Mouse (Mus musculus): ENCODE measurements around the gene Thoc7. TPM values are rescaled to one million over a fixed set of nuclear protein-coding genes. Genes with fewer than 3 reads are reported as not detected.
A peak's percentile ranks its signal among the peaks of the same experiment; 100 is the strongest.

Thoc7 gene
- 138 and 143 TPM in 2 replicates for polyA plus RNA-seq (2015; fragmentation: Nextera tagmentation; extraction: Ambion mirVana)

- Histone ChIP-seq H3K9ac (ENCODE audit: low read length) (peak within 1 kb of the TSS; percentile 99), H3K4me2 (ENCODE audit: low read depth, low read length) (peak within 1 kb of the TSS; percentile 60), H3K4me3 (replicated peaks; ENCODE audit: low read length) (peak within 1 kb of the TSS; percentile 97), H3K27ac (ENCODE audit: low read length) (peak within 1 kb of the TSS; percentile 91), H3K9me3 (replicated peaks; ENCODE audit: control insufficient read depth, low read length) (no peaks in the 10 kb centered on the region), H3K4me1 (ENCODE audit: control insufficient read depth, insufficient read depth, low read length) (peaks cover 9% of the 10 kb centered on the region), H3K27me3 (ENCODE audit: control insufficient read depth, insufficient read depth, low read length) (no peaks in the 10 kb centered on the region), H3K36me3 (ENCODE audit: control insufficient read depth, insufficient read depth, low read length) (0 out of 2 replicates have a peak, but pooled peaks cover 2% of the 10 kb centered on the region)
- ATAC-seq (ENCODE audit: insufficient read depth, low FRiP score) = peak; percentile 76
- WGBS = 2% methylated on average over 35 of the region's 56 CpGs
These were observed at the start of gene Thoc7, which contains the start of gene Atxn7 for GRCm38 (mm10) chr14:13961401-13962112. TSS of gene Thoc7 (minus strand) at chr14:13961852. TSS of gene Atxn7 (plus strand) at chr14:13961440.

DNA sequence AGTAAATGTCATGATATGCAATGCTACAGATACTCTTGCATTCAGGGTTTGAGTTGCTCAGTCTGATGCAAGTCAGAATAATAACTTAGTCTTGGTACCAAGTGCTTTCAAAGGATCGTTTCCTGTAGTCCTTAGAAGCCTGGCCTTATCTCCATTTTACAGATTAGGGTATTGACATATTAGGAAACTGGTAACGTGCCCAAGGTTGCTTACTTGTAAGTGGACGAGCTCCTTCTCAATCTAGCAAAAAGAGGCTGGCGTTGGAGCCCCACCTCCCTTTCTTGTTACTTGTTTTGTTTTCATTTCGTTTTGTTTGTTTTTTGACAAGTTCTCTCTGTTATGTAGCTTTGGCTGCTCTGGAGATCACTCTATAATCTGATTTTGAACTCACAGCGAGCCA lies 48.1 kb upstream of the Thoc7 start:
- Histone ChIP-seq H3K4me3 (replicated peaks; ENCODE audit: low read length) (no peak overlapping the region), H3K9ac (ENCODE audit: low read length) (no peak overlapping the region), H3K27me3 (ENCODE audit: control insufficient read depth, insufficient read depth, low read length) (no peaks in the 10 kb centered on the region), H3K36me3 (ENCODE audit: control insufficient read depth, insufficient read depth, low read length) (no peaks in the 10 kb centered on the region), H3K27ac (ENCODE audit: low read length) (no peak overlapping the region), H3K4me1 (ENCODE audit: control insufficient read depth, insufficient read depth, low read length) (peaks cover 10% of the 10 kb centered on the region), H3K9me3 (replicated peaks; ENCODE audit: control insufficient read depth, low read length) (no peaks in the 10 kb centered on the region), H3K4me2 (ENCODE audit: low read depth, low read length) (no peak overlapping the region)
- WGBS = 52% methylated on average over 6 of the region's 6 CpGs
- ATAC-seq (ENCODE audit: insufficient read depth, low FRiP score) = no peak

- Histone ChIP-seq H3K4me1 (ENCODE audit: control insufficient read depth, insufficient read depth, low read length) (no peaks in the 10 kb centered on the region), H3K36me3 (ENCODE audit: control insufficient read depth, insufficient read depth, low read length) (no peaks in the 10 kb centered on the region), H3K27me3 (ENCODE audit: control insufficient read depth, insufficient read depth, low read length) (no peaks in the 10 kb centered on the region), H3K27ac (ENCODE audit: low read length) (no peak overlapping the region), H3K9ac (ENCODE audit: low read length) (no peak overlapping the region), H3K9me3 (replicated peaks; ENCODE audit: control insufficient read depth, low read length) (no peaks in the 10 kb centered on the region), H3K4me3 (replicated peaks; ENCODE audit: low read length) (no peak overlapping the region), H3K4me2 (ENCODE audit: low read depth, low read length) (no peak overlapping the region)
- no peak for ATAC-seq (ENCODE audit: insufficient read depth, low FRiP score)
- whole genome bisulfite sequencing = 91% methylated on average over 7 of the region's 7 CpGs
These were observed 41.1 kb upstream of the Thoc7 start for GRCm38 (mm10) chr14:14002771-14003170.

DNA sequence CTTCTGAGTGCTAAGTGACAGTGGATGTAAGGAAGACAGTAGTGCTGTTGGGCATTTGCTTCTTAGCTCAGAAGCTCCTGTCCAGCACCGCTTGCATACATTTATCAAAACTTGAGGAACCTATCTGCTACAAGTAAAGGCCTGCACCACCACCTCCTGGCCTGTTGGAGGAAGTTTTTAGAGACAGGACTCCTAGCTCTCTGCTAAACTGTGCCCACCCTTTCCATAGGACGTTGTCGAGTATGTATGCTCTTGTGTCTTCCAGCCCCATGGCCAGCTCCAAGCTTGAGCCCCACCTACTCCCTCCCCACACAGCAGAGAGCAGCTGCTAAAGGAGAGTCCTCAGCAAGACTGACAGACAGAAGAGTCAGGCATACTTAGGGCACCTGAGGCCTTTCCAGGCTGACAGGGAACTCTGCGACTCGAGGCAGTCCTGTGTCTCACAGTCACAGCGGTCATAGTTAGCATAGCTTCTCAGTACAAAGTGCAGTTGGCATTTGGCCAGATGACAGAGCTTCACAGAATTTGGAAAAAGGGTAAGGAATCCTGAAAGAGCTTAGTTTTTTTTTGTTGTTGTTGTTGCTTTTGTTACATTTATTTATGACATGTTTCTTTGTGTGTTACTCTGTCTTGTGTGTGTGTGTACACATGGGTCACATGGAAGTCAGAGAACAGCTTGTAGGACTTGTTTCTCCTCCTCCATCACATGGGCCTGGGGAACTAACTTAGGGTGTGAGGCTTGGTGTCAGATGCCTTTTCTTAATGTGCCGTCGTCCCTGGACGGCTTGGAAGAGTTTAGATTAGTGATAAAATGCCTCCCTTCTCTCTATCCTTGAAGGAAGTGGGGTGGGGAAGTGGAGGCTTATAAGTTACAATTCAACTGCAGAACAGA lies 33.8 kb upstream of the Thoc7 start:
- Histone ChIP-seq H3K4me2 (ENCODE audit: low read depth, low read length) (no peak overlapping the region), H3K4me1 (ENCODE audit: control insufficient read depth, insufficient read depth, low read length) (peaks cover 7% of the 10 kb centered on the region), H3K36me3 (ENCODE audit: control insufficient read depth, insufficient read depth, low read length) (no peaks in the 10 kb centered on the region), H3K9ac (ENCODE audit: low read length) (no peak overlapping the region), H3K27me3 (ENCODE audit: control insufficient read depth, insufficient read depth, low read length) (no peaks in the 10 kb centered on the region), H3K4me3 (replicated peaks; ENCODE audit: low read length) (no peak overlapping the region), H3K27ac (ENCODE audit: low read length) (no peak overlapping the region), H3K9me3 (replicated peaks; ENCODE audit: control insufficient read depth, low read length) (no peaks in the 10 kb centered on the region)
- WGBS = 41% methylated on average over 9 of the region's 9 CpGs
- no peak; the same call in 1 of the 2 replicates for ATAC-seq (ENCODE audit: insufficient read depth, low FRiP score)

DNA sequence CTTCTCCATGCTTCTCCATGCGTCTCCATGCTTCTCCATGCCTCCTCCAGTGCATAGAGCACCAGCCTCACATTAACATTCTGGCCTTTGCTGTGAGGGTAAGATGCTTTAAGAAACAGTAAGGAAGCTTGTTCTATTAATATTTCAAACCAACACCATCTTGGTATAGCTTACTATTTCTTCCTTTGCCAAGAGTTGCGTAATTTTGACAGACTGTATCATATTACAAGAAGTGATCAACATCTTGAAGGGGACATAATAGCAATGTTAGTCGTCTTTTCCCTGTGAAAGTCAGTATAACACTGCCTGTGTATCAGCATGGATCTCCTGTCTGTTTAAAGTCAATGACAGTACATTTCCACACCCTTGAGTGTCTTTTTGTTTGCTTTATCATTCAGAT lies 29.1 kb upstream of the Thoc7 start:
- H3K4me1 ChIP-seq (ENCODE audit: control insufficient read depth, insufficient read depth, low read length) = peaks cover 7% of the 10 kb centered on the region
- WGBS = 78% methylated on average over 3 of the region's 3 CpGs
- H3K36me3 ChIP-seq (ENCODE audit: control insufficient read depth, insufficient read depth, low read length) = no peaks in the 10 kb centered on the region
- no peak overlapping the region for H3K4me2 ChIP-seq (ENCODE audit: low read depth, low read length)
- H3K9me3 ChIP-seq (replicated peaks; ENCODE audit: control insufficient read depth, low read length) = no peaks in the 10 kb centered on the region
- ATAC-seq (ENCODE audit: insufficient read depth, low FRiP score) = no peak
- no peaks in the 10 kb centered on the region for H3K27me3 ChIP-seq (ENCODE audit: control insufficient read depth, insufficient read depth, low read length)
- H3K9ac ChIP-seq (ENCODE audit: low read length) = no peak overlapping the region
- H3K4me3 ChIP-seq (replicated peaks; ENCODE audit: low read length) = no peak overlapping the region
- H3K27ac ChIP-seq (ENCODE audit: low read length) = no peak overlapping the region

GRCm38 (mm10) chr14:13988397-13988796 lies 26.7 kb upstream of the Thoc7 start:
- Histone ChIP-seq H3K36me3 (ENCODE audit: control insufficient read depth, insufficient read depth, low read length) (no peaks in the 10 kb centered on the region), H3K27ac (ENCODE audit: low read length) (no peak overlapping the region), H3K4me1 (ENCODE audit: control insufficient read depth, insufficient read depth, low read length) (no peaks in the 10 kb centered on the region), H3K27me3 (ENCODE audit: control insufficient read depth, insufficient read depth, low read length) (no peaks in the 10 kb centered on the region), H3K9ac (ENCODE audit: low read length) (no peak overlapping the region), H3K4me2 (ENCODE audit: low read depth, low read length) (no peak overlapping the region), H3K9me3 (replicated peaks; ENCODE audit: control insufficient read depth, low read length) (no peaks in the 10 kb centered on the region), H3K4me3 (replicated peaks; ENCODE audit: low read length) (no peak overlapping the region)
- WGBS = 55% methylated on average over 2 of the region's 2 CpGs
- no peak for ATAC-seq (ENCODE audit: insufficient read depth, low FRiP score)

DNA sequence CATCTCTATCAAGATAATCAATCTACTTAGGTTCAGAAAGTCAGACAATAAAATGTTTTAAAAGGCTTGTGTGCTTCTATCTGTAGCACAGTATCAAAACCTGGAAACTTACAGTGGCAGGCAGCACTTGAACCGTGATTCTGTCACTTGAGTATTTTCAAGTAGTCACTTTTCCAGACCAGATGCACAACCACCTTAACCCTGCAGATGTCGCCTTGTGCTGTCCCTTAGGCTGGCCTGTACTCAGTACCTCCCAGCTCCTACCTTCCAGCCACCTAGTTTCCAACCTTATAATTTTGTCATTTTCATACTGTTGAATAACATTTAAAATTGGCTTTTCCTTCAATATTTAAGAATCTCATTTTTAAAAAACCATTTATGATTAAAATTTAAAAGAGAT lies 20.5 kb upstream of the Thoc7 start:
- no peak for ATAC-seq (ENCODE audit: insufficient read depth, low FRiP score)
- Histone ChIP-seq H3K27ac (ENCODE audit: low read length) (no peak overlapping the region), H3K27me3 (ENCODE audit: control insufficient read depth, insufficient read depth, low read length) (no peaks in the 10 kb centered on the region), H3K4me2 (ENCODE audit: low read depth, low read length) (no peak overlapping the region), H3K4me3 (replicated peaks; ENCODE audit: low read length) (no peak overlapping the region), H3K9ac (ENCODE audit: low read length) (no peak overlapping the region), H3K4me1 (ENCODE audit: control insufficient read depth, insufficient read depth, low read length) (no peaks in the 10 kb centered on the region), H3K9me3 (replicated peaks; ENCODE audit: control insufficient read depth, low read length) (no peaks in the 10 kb centered on the region), H3K36me3 (ENCODE audit: control insufficient read depth, insufficient read depth, low read length) (no peaks in the 10 kb centered on the region)
- WGBS = 64% methylated on average over 2 of the region's 2 CpGs

DNA sequence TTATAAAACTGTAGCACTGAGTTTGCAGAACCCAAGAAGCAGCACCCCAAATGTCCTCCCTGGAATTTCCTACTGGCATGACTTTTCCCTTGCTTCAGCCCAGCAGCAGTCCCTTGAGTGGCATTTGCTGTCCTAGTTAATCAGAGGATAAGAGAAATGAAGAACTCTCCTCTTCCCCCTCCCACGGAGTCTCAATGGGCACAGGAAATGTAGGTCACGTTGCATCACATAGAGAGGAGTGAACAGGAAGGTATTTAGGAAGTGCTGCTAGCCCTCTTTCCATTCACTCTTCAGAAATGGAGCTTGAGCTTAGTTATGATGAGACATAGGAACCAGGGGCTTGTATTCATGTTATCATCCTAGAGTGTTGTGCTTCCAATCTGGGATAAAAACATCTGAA lies 19.6 kb upstream of the Thoc7 start:
- H3K36me3 ChIP-seq (ENCODE audit: control insufficient read depth, insufficient read depth, low read length) = no peaks in the 10 kb centered on the region
- no peak overlapping the region for H3K4me2 ChIP-seq (ENCODE audit: low read depth, low read length)
- ATAC-seq (ENCODE audit: insufficient read depth, low FRiP score) = no peak
- 42% methylated on average over 2 of the region's 2 CpGs for WGBS
- no peak overlapping the region for H3K4me3 ChIP-seq (replicated peaks; ENCODE audit: low read length)
- H3K9me3 ChIP-seq (replicated peaks; ENCODE audit: control insufficient read depth, low read length) = no peaks in the 10 kb centered on the region
- no peak overlapping the region for H3K9ac ChIP-seq (ENCODE audit: low read length)
- no peak overlapping the region for H3K27ac ChIP-seq (ENCODE audit: low read length)
- H3K27me3 ChIP-seq (ENCODE audit: control insufficient read depth, insufficient read depth, low read length) = no peaks in the 10 kb centered on the region
- no peaks in the 10 kb centered on the region for H3K4me1 ChIP-seq (ENCODE audit: control insufficient read depth, insufficient read depth, low read length)

- no peaks in the 10 kb centered on the region for H3K9me3 ChIP-seq (replicated peaks; ENCODE audit: control insufficient read depth, low read length)
- no peak overlapping the region for H3K9ac ChIP-seq (ENCODE audit: low read length)
- H3K4me1 ChIP-seq (ENCODE audit: control insufficient read depth, insufficient read depth, low read length) = no peaks in the 10 kb centered on the region
- no peaks in the 10 kb centered on the region for H3K36me3 ChIP-seq (ENCODE audit: control insufficient read depth, insufficient read depth, low read length)
- no peak overlapping the region for H3K27ac ChIP-seq (ENCODE audit: low read length)
- H3K4me3 ChIP-seq (replicated peaks; ENCODE audit: low read length) = no peak overlapping the region
- 66% methylated on average over 1 of the region's 1 CpGs for WGBS
- H3K4me2 ChIP-seq (ENCODE audit: low read depth, low read length) = no peak overlapping the region
- ATAC-seq (ENCODE audit: insufficient read depth, low FRiP score) = no peak
- H3K27me3 ChIP-seq (ENCODE audit: control insufficient read depth, insufficient read depth, low read length) = no peaks in the 10 kb centered on the region
These were observed 15.8 kb upstream of the Thoc7 start for GRCm38 (mm10) chr14:13977498-13977897.

Measured in stomach, embryonic 16.5 days (tissue).